Mouse (Mus musculus) cerebellum, adult 2 months (tissue): ENCODE data around the gene Lpgat1. TPM values are rescaled to one million over a fixed set of nuclear protein-coding genes. Genes with fewer than 3 reads are reported as not detected.

ENCODE experiments used
- DNase-seq, 2 experiments: peaks; one replicate each; pipeline ENCODE4 v3.0.0; 2021
- H3K27ac ChIP-seq: fragments of 200-500 bp; 2 replicates; pipeline ENCODE4 v1.5.1; 2012; ENCODE audit warnings: low read length, control low read depth, inconsistent platforms; ENCODE audit not compliant: insufficient read depth
- H3K27me3 ChIP-seq: fragments of 200-500 bp; 2 replicates; pipeline ENCODE4 v1.6.1; 2012; ENCODE audit warnings: inconsistent platforms, mild to moderate bottlenecking, low read length, moderate library complexity; ENCODE audit not compliant: control insufficient read depth, insufficient read depth
- H3K4me1 ChIP-seq: fragments of 200-500 bp; 2 replicates; pipeline ENCODE4 v1.6.1; 2011; ENCODE audit warnings: low read length; ENCODE audit not compliant: control insufficient read depth, insufficient read depth
- H3K4me3 ChIP-seq: fragments of 200-500 bp; replicated peaks from 2 replicates; pipeline ENCODE3; 2011; ENCODE audit warnings: mild to moderate bottlenecking, low read depth, low read length, control low read depth; ENCODE audit not compliant: insufficient read depth
- CTCF ChIP-seq: fragments of 200-500 bp; IDR thresholded peaks from 2 replicates; pipeline ENCODE4 v1.5.1; 2011; ENCODE audit warnings: low read depth, mild to moderate bottlenecking, control low read depth, low read length, moderate library complexity, borderline replicate concordance; ENCODE audit not compliant: insufficient read depth
- POLR2A ChIP-seq: fragments of 200-500 bp; IDR thresholded peaks from 2 replicates; pipeline ENCODE4 v1.6.1; 2011; ENCODE audit warnings: low read length, control low read depth, borderline replicate concordance; ENCODE audit not compliant: insufficient read depth
- WGBS: fragments of 180-500 bp; shearing (Covaris S2); methylation state at CpG from one replicate; pipeline ENCODE4 v1.1.7; 2018; 5-methylcytosine and 5-hydroxymethylcytosine counted together
- polyA plus RNA-seq: library from polyadenylated mRNA; depleted of rRNA; stranded (reverse); fragments of >200 nt; gene quantifications from 2 replicates; pipeline ENCODE4 v1.2.3, GENCODE M21; 2012; rRNA removed

The Lpgat1 gene
- polyA plus RNA-seq, 1 experiment, result 77.5 TPM

DNA sequence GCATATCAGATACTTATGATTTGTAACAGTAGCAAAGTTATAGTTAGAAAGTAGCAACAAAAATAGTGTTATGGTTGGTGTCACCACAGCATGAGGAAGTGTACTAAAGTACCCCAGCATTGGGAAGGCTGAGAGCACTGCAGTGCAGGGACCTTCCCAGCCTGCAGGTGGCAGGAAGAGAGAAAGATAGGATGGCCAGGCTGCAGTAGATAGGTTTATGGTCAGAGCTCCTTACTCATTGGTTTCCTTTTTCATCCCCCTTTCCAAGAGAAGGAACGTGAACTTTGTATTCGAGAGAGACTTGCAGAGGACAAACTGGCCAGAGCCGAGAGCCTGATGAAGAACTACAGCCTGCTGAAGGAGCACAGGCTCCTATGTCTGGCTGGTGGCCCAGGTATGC is 111.5 kb downstream of the Lpgat1 start:
- Histone ChIP-seq H3K4me1 (no peaks in the 10 kb centered on the region), H3K27me3 (no peaks in the 10 kb centered on the region), H3K27ac (no peak overlapping the region), H3K4me3 (no peak overlapping the region)
- WGBS, result 80% methylated on average over 3 of the region's 3 CpGs
- no peak for DNase-seq
- no peak; the same call in 1 of the 2 replicates for TF ChIP-seq CTCF
- no peak for TF ChIP-seq POLR2A

- H3K4me3 ChIP-seq, result no peak overlapping the region
- H3K27ac ChIP-seq, result no peak overlapping the region
- no peak for TF ChIP-seq CTCF
- no peak for TF ChIP-seq POLR2A
- H3K27me3 ChIP-seq, result no peaks in the 10 kb centered on the region
- 93% methylated on average over 6 of the region's 6 CpGs for WGBS
- DNase-seq, result no peak
- no peaks in the 10 kb centered on the region for H3K4me1 ChIP-seq
Measured at GRCm38 (mm10) chr1:191833396-191833795, 115.8 kb downstream of the Lpgat1 start.

Other genes starting within 250 kb of the Lpgat1 start
- 0.14 and 0.16 TPM in 2 replicates for gene Dtl, start 142.3 kb upstream of the Lpgat1 start, polyA plus RNA-seq
- 34.5 and 38.5 TPM in 2 replicates for gene Ints7, start 142.2 kb upstream of the Lpgat1 start, polyA plus RNA-seq
- 4.5 and 5.0 TPM in 2 replicates for gene Nek2, start 103.6 kb downstream of the Lpgat1 start, polyA plus RNA-seq
- gene Slc30a1, start 188.9 kb downstream of the Lpgat1 start, polyA plus RNA-seq, result 14.1 and 15.3 TPM in 2 replicates